Mouse (Mus musculus): ENCODE data around the gene Itga5.

Itga5 gene

DNA sequence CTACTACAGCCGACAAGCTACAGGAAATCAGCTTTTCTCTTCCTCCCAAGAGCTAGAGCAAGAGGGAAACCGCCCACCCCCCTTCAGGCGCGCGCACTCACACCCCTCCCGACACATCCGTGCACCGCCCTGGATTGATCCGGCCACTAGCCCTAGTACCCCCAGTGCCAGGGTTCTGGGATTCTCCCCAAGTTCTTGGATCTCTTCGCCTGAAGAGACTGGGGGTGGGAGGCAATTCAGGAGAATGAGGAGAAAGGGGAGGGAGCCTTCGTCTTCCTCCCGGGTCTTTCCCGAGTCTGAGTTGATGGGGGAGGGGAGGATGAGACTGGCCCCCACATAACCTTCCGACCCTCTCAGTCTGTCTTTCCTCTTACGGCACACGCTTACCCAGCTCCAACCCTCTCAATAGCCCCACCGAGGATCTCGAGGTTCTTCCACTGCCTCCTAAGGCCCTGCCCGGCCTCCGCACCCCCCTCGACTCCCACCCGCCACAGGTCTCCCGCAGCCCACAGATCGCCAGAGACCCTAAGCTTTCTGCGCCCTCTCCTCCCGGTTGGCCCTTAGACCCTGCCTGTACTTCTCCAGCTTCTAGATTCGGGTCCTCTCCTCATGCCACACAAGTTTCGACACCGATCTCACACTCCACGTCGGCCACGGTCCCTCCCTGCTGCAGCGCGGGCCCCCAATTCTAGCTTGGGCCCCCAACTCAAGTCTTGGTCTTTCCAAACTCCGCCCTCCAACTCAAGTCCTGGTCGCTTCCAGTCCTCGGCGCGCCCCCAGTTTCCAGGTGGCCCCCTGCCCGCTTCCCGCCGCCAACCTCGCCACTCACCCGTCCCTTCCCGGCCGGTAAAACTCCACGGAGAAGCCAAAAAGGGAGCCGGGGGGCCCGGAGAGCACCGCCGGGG lies 840 bp downstream of the Itga5 start:
- in situ Hi-C loops (cut with MseI, MboI) = no loop called here

DNA sequence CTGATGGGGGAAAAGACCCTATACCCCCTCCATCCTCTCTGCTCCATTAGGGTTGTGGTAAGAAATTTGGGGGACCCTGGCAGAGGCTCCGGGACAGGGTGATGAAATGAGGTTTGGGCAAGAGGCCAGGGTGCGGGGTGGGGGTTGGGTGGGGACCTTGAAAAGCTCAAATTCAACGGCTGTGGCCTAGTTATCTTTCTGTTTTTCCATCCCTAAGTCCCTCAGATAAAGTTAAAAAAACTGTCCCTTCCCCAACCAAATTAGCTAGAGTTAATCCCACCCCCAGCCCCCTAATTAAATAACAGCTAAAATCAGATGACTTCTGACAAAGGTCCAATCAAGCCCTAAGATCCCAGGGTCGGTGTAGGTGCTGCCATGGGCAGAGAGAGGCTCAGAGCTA lies 1.8 kb downstream of the Itga5 start:
- in situ Hi-C loops (cut with MseI, MboI) = no loop called here

DNA sequence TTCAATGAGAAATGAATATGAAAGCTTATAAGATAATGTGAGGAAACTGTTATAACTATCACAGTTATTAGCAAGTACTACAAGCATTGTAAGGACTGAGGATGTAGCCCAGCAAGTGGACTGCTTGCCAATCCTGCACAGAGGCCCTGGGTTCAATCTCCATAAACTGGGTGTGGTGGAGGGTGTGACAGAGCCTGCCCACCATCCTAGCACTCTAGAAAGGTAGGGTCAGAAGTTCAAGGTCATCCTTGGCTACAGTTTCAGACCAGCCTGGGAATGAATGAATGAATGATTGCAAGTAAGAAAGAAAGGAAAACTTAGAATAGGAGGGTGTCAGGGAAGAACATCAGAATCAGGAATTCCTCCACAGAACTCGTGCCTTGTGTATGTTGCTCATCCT lies 2.8 kb downstream of the Itga5 start:
- in situ Hi-C loops (cut with MseI, MboI) = no loop called here

DNA sequence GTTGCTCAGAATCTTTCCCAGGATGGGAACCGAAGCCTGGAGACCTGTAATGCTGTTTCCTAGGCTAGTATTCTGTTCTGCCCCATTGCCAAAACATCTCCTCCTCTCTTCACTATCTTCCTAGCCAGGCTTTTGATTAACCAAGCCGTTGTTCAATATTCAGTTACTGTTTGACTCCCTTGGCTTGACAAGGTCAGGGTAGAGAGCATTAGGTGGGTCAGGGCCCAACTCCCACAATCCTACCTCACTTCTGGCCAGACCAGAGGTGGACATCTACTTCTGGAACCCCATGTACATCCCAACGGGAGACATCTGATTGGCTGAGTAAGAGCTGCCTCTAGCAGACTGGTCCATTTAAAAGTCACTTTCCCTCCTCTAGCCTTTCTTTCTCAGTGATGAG lies 3.6 kb downstream of the Itga5 start:
- in situ Hi-C loops (cut with MseI, MboI) = no loop called here

DNA sequence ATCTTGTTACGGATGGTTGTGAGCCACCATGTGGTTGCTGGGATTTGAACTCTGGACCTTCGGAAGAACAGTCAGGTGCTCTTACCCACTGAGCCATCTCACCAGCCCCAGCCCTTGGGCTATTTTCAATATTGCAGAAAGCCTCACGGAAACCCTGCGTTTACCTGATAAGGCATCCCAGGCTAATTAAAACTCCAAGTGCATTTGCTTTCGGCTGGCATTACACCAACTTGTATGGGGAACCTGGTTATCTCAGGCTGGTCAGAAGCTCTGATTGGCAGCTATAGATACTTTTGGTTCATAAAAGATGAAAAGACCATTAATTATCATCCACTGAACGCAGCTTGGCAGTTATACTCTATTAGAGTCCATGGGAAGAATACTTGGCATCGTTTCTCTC lies 4.2 kb downstream of the Itga5 start:
- in situ Hi-C loops (cut with MseI, MboI) = no loop called here

DNA sequence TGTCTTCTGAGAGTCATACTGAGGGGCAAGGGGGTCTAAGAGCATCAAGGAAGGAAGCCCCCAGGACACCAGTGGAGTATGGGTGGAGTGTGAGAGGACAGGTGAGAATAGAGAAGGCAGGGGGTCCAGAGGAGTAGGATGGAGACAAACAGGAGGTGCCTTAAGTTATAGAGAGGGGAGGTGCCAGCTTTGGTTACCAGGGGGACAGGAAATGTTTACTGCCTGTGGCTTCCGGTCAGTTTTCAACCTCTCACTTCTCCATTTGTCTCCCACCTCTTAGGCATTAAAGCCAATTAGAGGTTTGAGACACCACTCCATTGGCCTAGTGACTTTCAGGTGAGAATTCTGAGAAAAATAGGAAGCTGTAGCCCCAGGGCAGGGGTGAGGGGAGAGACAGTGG lies 5.3 kb downstream of the Itga5 start:
- in situ Hi-C loops (cut with MseI, MboI) = no loop called here

DNA sequence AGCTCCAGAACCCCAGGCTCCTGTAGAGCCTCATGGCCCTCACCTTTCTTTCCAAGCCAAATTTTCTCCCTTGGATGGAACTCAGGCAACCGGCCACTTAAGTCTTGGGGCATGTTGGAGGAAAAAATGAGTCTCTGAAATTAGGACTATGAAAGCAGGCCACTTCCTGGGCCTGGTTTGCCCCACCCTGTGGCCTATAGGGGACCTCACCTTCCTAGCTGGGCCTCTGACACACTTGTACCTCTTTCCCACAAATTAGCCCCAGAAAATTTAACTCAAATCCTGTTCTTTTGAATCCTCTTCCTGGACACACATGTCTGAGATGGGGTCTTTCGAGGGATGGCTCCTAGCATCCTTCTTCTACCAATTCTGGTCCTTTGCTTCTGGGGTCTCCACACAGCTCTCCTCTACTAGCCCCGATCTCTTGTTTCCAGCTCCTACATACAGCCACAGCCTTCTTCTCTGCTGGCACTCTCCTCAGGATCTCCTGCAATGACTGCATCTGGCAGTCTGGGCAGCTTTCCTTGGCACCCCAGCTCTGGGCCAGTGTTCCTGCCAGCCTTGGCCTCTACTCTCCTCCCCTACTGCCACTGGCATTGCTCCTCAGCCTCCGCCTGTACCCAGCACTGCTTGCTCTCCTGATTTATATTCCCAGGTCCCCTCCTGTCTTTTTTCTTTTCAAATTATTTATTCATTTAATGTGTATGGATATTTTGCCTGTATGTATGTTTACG lies 6.5 kb downstream of the Itga5 start:
- in situ Hi-C loops (cut with MseI, MboI) = no loop called here

DNA sequence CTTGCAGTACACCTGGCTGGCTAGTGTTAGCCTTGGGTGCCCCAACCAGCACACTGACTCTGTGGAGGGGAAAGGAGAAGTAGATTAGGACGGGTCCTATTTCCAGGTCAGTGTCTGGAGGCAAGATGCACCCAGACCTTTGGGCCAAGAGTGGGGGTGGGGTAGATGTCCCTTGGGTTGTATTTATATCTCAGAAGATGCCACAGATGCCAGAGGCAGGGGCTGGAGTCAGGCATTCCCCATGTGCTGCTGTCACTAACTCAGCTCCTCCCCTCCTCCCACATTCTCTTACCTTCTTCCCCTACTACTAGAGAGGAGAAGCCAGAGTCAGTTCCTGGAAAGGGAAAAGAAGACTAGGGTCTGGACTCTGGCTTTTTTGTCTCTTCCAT lies 7.4 kb downstream of the Itga5 start:
- in situ Hi-C loops (cut with MseI, MboI) = no loop called here

DNA sequence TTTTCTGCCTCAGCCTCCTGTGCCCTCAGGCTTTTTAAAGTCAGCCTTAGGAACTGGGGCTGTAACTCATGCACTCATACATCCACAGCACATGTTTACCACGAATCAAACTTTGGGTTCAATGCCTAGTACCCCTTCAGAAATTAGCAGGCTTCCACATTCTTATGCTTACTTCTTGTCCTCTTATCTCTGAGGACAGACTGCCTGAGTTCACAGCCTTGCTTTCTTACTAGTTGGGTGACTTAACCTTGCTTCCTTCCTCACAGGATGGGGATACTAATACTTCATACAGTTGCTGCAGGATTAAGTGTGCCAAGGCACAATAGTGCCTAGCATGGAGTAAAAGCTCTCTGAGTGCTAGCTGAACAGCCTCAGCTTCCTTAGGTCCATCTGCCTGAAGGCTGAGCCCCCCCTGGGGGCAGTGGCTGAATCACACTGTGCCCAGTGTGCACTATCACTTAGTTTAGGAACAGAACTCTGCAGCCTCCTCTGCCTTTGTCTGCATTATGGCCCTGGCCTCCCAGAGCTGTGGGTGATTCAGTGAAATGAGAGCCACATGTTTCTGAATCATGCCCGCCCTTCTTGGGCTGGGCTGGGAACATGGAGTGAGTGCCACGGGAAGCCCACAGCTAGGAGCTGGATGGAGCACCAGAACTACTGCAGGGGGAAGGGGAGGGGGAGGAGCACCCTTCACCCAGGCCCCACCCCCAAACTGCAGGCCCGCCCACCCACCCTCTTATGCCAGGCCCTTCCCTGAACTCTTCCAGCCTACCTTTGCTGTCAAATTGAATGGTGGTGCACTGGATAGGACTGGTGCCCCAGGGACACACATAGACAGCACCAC lies 8.1 kb downstream of the Itga5 start:
- in situ Hi-C loops (cut with MseI, MboI) = no loop called here

DNA sequence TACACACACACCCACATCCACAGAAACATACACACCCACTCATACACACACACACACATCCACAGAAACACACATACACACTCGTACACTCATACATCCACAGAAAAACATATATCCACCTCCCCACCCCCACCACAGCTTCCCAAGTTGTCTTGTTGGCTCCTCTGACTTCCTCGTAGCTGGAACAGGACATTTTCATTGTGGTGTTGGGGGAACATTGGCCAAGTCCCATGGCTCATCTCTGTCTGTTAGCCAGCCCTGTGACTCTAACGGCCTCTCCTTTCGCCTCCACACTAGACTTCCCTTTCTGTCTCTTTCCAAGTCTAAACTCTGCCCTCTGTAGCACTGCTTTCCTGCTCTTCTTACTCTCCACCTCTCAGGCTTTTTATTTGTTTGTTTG lies 8.7 kb downstream of the Itga5 start:
- in situ Hi-C loops (cut with MseI, MboI) = no loop called here

DNA sequence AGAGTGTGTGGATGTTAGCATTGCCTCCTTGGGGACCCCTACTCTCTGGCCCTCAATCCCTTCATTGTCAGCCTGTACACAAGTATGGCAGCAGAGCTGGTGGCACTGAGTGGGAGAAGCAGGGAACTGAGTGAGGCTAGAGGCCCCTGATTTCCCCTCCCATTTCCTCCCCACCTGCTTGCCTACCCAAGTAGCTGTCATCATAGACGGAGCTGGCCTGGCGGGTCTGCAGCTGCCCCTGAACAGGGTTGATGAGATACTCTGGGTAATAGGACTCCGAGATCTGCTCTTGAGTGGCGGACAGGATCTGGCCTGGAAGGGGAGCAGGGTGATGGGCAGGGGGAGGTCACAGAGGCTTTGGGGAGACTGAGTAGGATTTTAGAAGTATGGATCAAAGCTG lies 10.4 kb downstream of the Itga5 start:
- in situ Hi-C loops (cut with MseI, MboI) = no loop called here

DNA sequence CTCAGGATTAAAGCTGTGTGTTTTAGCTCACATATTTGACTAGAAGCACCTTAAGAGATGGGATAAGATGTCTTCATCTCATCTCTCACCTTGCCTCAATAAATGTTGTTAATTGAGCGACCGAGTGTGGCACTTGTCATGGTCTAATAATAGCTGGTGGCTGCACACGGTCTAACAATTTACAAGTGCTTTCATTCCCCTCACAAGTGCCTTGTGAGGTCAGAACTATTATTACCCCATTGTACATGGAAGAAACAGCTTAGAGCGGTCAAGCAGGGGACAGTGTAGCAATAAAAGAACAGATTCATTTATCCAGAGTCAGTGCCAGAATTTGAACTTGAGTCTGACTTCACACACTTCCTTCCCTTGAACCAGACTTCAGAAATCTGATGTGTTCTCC lies 11.1 kb downstream of the Itga5 start:
- in situ Hi-C loops (cut with MseI, MboI) = no loop called here

DNA sequence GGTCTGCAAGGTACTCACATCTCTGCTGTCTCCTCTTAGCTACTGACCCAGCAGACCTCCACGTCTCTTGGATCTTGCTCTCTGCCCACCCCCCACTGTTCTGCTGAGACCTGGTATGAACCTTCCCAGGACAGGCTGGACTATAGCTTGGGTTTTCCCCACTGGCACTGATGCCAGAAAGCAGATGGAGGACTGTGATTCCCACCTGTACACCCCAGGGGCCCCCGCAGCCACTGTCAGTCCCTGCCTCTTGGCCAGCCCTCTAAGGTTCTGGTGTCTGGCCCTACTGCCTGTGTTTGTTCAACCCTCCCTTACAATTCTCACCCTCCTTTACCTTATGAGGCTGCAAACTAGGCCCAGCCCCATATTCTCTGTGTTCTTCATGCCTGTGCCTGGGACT lies 11.9 kb downstream of the Itga5 start:
- in situ Hi-C loops (cut with MseI, MboI) = no loop called here

DNA sequence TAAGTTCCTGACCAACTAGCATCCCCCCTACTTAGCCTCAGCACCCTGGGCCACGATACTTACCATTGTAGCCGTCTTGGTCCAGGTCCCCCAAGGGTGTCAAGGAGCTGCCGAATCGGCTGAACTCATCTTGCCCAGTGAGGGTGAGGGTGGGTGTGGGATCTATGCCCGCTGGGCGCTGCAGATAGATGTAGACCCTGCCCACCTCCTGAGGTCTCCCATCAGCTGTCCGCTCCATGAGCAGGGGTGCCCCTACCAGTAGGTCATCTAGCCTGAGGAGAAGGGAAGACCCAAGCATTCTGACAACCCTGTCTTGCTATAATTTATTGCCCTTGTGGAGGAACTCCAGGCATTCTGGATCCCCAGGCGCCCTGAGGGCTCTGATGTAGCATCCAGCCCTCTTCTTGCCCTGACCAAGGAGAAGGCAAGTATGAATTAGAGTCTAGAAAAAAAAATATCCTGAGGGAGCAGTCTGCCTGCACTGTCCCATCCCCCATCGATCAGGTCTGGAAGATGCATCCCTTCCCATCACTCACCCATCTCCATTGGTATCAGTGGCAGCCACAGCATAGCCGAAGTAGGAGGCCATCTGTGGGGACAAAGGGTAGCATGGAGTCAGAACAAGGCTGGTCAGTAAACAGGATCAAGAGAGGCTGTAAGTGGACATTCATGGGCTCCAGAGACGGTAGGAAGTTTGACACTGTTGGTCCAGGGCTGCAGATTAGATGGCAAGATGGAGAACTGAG lies 12.9 kb downstream of the Itga5 start:
- in situ Hi-C loops (cut with MseI, MboI) = no loop called here

DNA sequence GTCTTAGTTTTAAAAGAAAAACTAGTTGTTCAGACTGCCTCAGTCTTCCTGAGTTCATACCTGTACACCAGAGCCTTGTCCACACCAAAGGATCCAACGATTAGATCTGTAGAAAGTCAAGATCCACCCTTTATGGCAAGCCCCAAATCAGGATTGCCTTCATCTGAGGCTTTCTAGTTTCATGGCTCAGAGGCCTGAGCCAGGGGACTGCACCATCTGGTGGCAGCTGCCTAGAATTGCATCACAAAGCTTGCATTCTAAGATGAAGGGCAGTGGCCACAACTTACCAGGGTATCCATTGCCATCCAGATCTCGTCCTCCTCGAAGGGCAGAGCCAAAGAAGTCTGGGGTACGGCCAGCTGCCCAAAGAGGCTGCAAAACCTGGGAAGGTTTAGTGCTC lies 13.7 kb downstream of the Itga5 start:
- in situ Hi-C loops (cut with MseI, MboI) = no loop called here

DNA sequence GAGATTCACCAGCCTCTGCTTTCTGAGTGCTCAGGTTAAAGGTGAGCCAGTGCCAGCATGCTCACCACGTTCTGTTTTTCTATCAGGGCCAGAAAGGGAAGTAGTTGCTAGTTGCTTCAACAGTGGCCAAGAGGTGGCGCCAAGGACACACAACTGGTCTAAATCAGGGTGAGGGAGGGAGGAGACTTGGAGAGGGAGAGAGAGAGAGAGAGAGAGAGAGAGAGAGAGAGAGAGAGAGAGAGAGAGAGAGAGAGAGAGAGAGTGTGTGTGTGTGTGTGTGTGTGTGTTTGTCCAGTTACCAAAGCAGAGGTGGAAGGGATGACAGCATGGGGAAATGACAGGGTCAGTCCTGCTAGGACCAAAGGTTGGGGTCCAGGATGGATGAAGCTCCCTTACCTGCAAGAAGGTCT lies 19.3 kb downstream of the Itga5 start:
- in situ Hi-C loops (cut with MseI, MboI) = loop anchor here in 1 of 2 experiments (5.0 kb wide), 1 partner anchor 40 kb away; no protein-coding TSS in a partner anchor

DNA sequence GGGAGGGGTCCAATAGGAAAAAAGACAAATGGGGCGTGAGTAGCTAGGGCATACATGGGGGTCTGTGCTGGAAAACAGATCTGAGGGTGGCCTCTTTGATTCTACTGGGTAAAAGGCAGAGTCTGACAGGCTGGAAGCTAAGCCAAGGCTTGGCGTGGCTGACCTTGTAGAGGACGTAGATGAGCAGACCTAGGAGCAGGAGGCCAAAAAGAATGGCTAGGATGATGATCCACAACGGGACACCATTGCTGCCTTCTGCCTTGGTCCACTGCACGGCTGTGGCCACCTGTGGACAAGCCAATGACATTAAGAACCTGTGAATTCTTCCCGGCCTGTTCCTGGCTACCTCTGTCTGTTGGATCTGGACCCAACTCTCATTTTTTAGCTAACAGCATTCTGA lies 20.8 kb downstream of the Itga5 start:
- in situ Hi-C loops (cut with MseI, MboI) = loop anchor here in 1 of 2 experiments (5.0 kb wide), 1 partner anchor 42 kb away; no protein-coding TSS in a partner anchor

DNA sequence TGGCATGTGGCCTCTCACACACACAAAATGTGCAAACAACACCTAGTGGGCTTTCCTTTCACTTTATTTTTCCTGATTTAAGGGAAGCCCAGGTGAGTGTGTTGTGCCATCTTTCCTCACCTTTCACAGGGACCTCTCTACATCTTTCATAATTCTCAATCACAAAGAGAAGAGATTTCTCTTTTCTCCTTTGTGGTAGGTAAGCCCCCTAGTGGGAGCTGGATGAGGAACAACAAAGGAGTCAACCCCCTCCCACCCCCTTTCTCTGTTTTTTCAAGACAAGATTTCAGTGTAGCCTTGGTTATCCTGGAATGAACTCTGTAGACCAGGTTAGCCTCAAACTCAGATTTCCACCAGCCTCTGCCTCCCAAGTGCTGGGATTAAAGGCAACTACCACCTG lies 23.0 kb downstream of the Itga5 start:
- in situ Hi-C loops (cut with MseI, MboI) = no loop called here

DNA sequence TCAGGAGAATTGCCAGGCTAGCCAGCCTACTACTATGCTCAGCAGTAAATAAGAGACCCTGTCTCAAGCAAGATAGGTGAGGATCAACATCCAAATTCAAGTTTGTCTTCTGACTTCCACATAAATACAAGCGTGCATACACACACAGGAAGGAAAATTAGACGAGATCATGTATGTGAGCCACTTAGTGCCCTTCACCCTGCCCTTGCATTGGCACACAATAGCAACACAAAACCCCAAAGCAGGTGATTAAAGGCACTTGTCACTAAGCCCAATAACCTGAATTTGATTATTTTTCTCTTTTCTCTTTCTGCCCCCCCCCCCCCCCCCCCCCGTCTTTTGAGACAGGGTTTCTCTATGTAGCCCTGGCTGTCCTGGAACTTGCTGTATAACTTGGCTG lies 23.6 kb downstream of the Itga5 start:
- in situ Hi-C loops (cut with MseI, MboI) = no loop called here

DNA sequence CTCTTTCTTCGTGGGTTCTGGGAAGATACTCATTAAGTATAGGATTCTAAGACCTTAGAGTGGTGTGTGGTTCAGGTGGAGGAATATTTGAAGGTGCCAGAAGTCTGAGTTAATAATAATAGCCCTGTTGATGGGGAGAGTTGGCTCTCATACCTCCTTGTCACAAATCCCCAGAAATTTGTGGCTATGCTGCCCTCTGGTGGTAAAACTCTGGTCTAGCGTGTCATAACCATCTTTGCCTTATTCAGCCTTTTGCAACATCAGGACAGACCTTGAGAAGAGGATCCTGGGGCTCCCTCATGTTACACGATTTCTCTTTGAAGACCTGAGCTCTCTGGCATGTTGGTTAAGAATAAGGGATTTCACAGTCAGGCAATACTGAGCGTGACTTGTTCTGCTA lies 24.1 kb downstream of the Itga5 start:
- in situ Hi-C loops (cut with MseI, MboI) = no loop called here

DNA sequence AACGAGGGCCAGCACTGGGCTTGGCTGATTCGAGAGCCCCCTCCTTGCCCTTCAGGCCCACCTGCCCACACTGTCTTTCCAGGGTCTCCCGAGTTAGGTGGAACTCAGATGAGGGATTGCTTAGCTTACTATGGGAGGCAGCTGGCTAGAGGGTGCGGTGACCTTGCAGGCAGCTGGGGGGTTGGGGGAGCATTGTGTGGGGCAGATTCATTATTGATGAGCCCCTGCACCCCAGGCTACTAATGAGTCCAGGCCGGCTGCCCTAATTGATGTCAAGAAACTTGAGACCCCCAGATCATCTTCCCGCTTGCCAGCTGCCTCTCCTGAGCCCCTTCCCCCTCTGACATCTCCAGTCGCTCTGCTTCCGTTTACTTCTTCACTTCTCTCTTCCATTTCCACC lies 25.0 kb downstream of the Itga5 start:
- in situ Hi-C loops (cut with MseI, MboI) = no loop called here

Measured in mouse trophoblast stem cell (cell line).